Mouse (Mus musculus): Measurements from ENCODE around the gene 3425401B19Rik. TPM values are rescaled to one million over a fixed set of nuclear protein-coding genes. Genes with fewer than 3 reads are reported as not detected.

Gene 3425401B19Rik
- polyA plus RNA-seq (2012; rRNA removed) (not detected in 2 replicates), polyA plus RNA-seq (2014; fragmentation: Nextera tagmentation; extraction: Ambion mirVana) (not detected in 2 replicates)

DNA sequence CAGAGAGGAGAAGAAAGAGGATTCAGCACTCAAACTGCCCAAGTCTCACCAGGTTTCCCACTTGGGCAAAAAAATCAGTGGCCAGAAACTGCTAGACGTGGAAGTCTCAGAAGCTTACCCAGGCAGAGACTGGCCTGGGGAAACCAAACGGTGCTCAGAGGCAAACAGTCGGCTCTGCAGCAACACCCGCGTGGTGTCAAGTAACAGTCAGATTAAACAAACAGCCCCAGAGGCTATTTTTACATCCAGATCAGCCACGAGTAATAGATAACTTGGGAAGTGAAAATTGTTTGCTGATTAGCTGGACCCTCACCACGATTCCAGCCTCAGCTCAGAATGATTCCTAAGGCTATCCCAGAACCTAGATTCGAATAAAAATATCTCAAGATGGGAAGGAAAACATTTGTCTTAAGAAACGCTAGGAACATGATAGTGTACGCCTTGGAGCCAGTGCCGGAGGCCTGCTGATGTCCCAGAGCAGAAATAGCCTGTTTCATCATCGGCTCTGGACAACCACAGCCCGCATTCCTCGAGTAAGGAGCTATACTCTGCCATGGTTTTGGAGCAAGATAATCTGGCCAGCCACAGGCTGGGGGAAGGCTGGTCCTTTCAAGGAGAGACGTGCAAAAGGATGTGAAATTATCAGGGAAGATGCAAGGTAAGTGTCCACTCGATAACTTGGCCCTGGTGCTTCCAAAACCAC lies at the start of gene 3425401B19Rik:
TSS of gene 3425401B19Rik (minus strand) at position 170 of the 703 bp plus-strand sequence.
- no peaks in the 10 kb centered on the region for H3K27me3 ChIP-seq (ENCODE audit: control insufficient read depth, insufficient read depth, low read length)
- no peak within 1 kb of the TSS for H3K9ac ChIP-seq (replicated peaks)
- DNase-seq (ENCODE audit: low read depth in 3 of 3, low spot score in 3 of 3) (no peak), ATAC-seq (ENCODE audit: insufficient read depth) (no peak)
- no peak for TF ChIP-seq CTCF (IDR thresholded peaks at IDR 0.05; ENCODE audit: low read depth)
- TF ChIP-seq EP300 (IDR thresholded peaks at IDR 0.05; ENCODE audit: low read depth), result no peak
- H3K4me1 ChIP-seq (replicated peaks; ENCODE audit: control insufficient read depth in 2 of 2, insufficient read depth in 2 of 2, low read length in 1 of 2), result peaks cover 0 to 2% of the 10 kb centered on the region in 2 experiments; a peak in 2 of 4 replicates
- H3K4me2 ChIP-seq (ENCODE audit: low read depth), result no peak within 1 kb of the TSS
- no peaks in the 10 kb centered on the region for H3K9me3 ChIP-seq (ENCODE audit: control insufficient read depth, low read length)
- WGBS (ENCODE audit: insufficient replicate concordance), result 39% methylated on average over 16 of the region's 16 CpGs
- H3K4me3 ChIP-seq (ENCODE audit: insufficient read depth in 1 of 2, low read depth in 2 of 2, low read length in 2 of 2), result no peak within 1 kb of the TSS
- H3K36me3 ChIP-seq (replicated peaks; ENCODE audit: control insufficient read depth, insufficient read depth, low read depth), result no peaks in the 10 kb centered on the region
- H3K27ac ChIP-seq, result no peak within 1 kb of the TSS

DNA sequence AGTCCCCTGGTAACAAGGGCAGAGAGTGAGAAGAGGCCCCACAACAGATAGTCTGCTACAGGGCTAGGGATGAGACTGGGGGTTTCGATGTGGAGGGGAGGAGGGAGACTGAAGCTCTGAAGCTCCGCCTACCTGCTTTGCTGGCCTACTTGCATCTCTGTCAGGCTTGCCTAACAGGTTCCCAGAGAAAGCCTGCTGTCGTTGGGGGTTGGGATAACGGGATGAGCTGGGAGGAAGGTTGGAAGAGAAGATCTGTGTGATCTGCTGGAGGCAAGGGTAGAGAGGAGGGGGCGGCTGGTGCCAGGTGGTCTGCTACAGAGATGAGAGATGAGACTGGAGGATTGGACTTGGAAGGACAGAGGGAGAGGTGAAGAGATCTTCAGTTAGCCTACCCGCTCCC lies 47.9 kb upstream of the 3425401B19Rik start:
- WGBS (ENCODE audit: insufficient replicate concordance), result 25% methylated on average over 6 of the region's 6 CpGs
- no peaks in the 10 kb centered on the region for H3K36me3 ChIP-seq (replicated peaks; ENCODE audit: control insufficient read depth, insufficient read depth, low read depth)
- no peaks in the 10 kb centered on the region for H3K4me1 ChIP-seq (replicated peaks; ENCODE audit: control insufficient read depth in 2 of 2, insufficient read depth in 2 of 2, low read length in 1 of 2)
- no peak overlapping the region for H3K27ac ChIP-seq
- TF ChIP-seq CTCF (IDR thresholded peaks at IDR 0.05; ENCODE audit: low read depth) (no peak), EP300 (IDR thresholded peaks at IDR 0.05; ENCODE audit: low read depth) (no peak)
- H3K4me2 ChIP-seq (ENCODE audit: low read depth), result no peak overlapping the region
- no peaks in the 10 kb centered on the region for H3K9me3 ChIP-seq (ENCODE audit: control insufficient read depth, low read length)
- no peak overlapping the region for H3K4me3 ChIP-seq (ENCODE audit: insufficient read depth in 1 of 2, low read depth in 2 of 2, low read length in 2 of 2)
- DNase-seq (ENCODE audit: low read depth in 3 of 3, low spot score in 3 of 3) (no peak), ATAC-seq (ENCODE audit: insufficient read depth) (no peak)
- H3K9ac ChIP-seq (replicated peaks), result no peak overlapping the region
- H3K27me3 ChIP-seq (ENCODE audit: control insufficient read depth, insufficient read depth, low read length), result no peaks in the 10 kb centered on the region

DNA sequence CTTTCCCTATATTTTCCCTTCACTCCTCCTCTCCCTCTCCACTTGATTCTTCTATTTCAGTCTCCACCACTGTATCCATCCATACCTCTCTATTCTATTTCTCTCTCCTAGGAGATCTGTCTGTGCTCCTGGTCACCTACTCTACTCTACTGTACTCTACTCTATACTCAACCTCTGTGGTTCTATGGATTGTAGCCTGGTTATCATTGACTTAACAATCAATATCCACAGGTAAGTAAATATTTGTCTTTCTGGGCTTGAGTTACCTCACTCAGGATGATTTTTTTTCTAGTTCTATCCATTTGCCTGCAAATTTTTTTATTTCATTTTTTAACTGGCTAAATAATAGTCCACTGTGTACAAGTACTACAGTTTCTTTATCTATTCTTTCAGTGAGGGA lies 41.8 kb upstream of the 3425401B19Rik start:
- DNase-seq (ENCODE audit: low read depth in 3 of 3, low spot score in 3 of 3) (no peak), ATAC-seq (ENCODE audit: insufficient read depth) (no peak)
- H3K4me3 ChIP-seq (ENCODE audit: insufficient read depth in 1 of 2, low read depth in 2 of 2, low read length in 2 of 2), result no peak overlapping the region

GRCm38 (mm10) chr14:32721461-32721860 lies 36.4 kb upstream of the 3425401B19Rik start:
- no peaks in the 10 kb centered on the region for H3K36me3 ChIP-seq (replicated peaks; ENCODE audit: control insufficient read depth, insufficient read depth, low read depth)
- H3K9me3 ChIP-seq (ENCODE audit: control insufficient read depth, low read length), result no peaks in the 10 kb centered on the region
- 5% methylated on average over 1 of the region's 1 CpGs for WGBS (ENCODE audit: insufficient replicate concordance)
- H3K9ac ChIP-seq (replicated peaks), result no peak overlapping the region
- H3K4me2 ChIP-seq (ENCODE audit: low read depth), result no peak overlapping the region
- no peak for ATAC-seq (ENCODE audit: insufficient read depth)
- no peaks in the 10 kb centered on the region for H3K27me3 ChIP-seq (ENCODE audit: control insufficient read depth, insufficient read depth, low read length)
- TF ChIP-seq CTCF (IDR thresholded peaks at IDR 0.05; ENCODE audit: low read depth) (no peak), EP300 (IDR thresholded peaks at IDR 0.05; ENCODE audit: low read depth) (no peak)
- H3K4me3 ChIP-seq (ENCODE audit: insufficient read depth in 1 of 2, low read depth in 2 of 2, low read length in 2 of 2), result no peak overlapping the region
- no peak overlapping the region for H3K27ac ChIP-seq
- 0 out of 4 replicates have a peak, but pooled peaks cover 0 to 2% of the 10 kb centered on the region in 2 experiments for H3K4me1 ChIP-seq (replicated peaks; ENCODE audit: control insufficient read depth in 2 of 2, insufficient read depth in 2 of 2, low read length in 1 of 2)
- no peak for DNase-seq (ENCODE audit: low read depth in 3 of 3, low spot score in 3 of 3)

More for the DNA sequence above, 41.8 kb upstream of the 3425401B19Rik start:
- Histone ChIP-seq H3K27ac (no peak overlapping the region), H3K9ac (replicated peaks) (no peak overlapping the region), H3K36me3 (replicated peaks; ENCODE audit: control insufficient read depth, insufficient read depth, low read depth) (no peaks in the 10 kb centered on the region), H3K9me3 (ENCODE audit: control insufficient read depth, low read length) (no peaks in the 10 kb centered on the region), H3K27me3 (ENCODE audit: control insufficient read depth, insufficient read depth, low read length) (no peaks in the 10 kb centered on the region), H3K4me1 (replicated peaks; ENCODE audit: control insufficient read depth in 2 of 2, insufficient read depth in 2 of 2, low read length in 1 of 2) (0 out of 4 replicates have a peak, but pooled peaks cover 0 to 2% of the 10 kb centered on the region in 2 experiments), H3K4me2 (ENCODE audit: low read depth) (no peak overlapping the region)
- TF ChIP-seq EP300 (IDR thresholded peaks at IDR 0.05; ENCODE audit: low read depth) (no peak), CTCF (IDR thresholded peaks at IDR 0.05; ENCODE audit: low read depth) (no peak)

GRCm38 (mm10) chr14:32716763-32717439 lies 31.8 kb upstream of the 3425401B19Rik start:
- DNase-seq (ENCODE audit: low read depth in 3 of 3, low spot score in 3 of 3), result no peak
- TF ChIP-seq EP300 (IDR thresholded peaks at IDR 0.05; ENCODE audit: low read depth) (no peak), CTCF (IDR thresholded peaks at IDR 0.05; ENCODE audit: low read depth) (no peak)
- Histone ChIP-seq H3K4me1 (replicated peaks; ENCODE audit: control insufficient read depth in 2 of 2, insufficient read depth in 2 of 2, low read length in 1 of 2) (no peaks in the 10 kb centered on the region), H3K4me2 (ENCODE audit: low read depth) (no peak overlapping the region), H3K27me3 (ENCODE audit: control insufficient read depth, insufficient read depth, low read length) (no peaks in the 10 kb centered on the region), H3K27ac (no peak overlapping the region), H3K4me3 (ENCODE audit: insufficient read depth in 1 of 2, low read depth in 2 of 2, low read length in 2 of 2) (no peak overlapping the region), H3K36me3 (replicated peaks; ENCODE audit: control insufficient read depth, insufficient read depth, low read depth) (no peaks in the 10 kb centered on the region), H3K9me3 (ENCODE audit: control insufficient read depth, low read length) (no peaks in the 10 kb centered on the region), H3K9ac (replicated peaks) (no peak overlapping the region)
- 35% methylated on average over 6 of the region's 6 CpGs for WGBS (ENCODE audit: insufficient replicate concordance)
- no peak for ATAC-seq (ENCODE audit: insufficient read depth)

All from liver, embryonic 14.5 days (tissue).